Comparison of ENCODE assay signal across 9 mouse cellular contexts in the genomic region with DNA sequence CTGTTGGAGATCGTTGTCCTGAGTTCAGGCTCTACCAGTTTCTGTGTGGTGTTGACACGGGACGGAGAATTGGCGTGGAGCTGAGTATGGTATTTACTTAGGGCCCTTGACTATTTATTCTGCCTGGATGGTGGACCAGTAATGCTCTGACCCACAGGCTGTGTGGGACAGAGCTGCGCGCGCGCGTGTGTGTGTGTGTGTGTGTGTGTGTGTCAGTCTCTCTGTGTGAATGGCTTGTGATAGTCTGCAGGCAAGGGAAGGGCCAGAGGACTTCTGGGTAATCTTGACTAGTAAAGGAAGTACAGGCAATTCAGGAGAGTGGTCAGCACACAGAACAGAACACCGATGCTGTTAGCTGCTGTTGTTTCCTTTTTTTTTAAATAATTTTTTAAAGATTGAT. TPM values are rescaled to one million over a fixed set of nuclear protein-coding genes. Genes with fewer than 3 reads are reported as not detected.
DNase-seq lines count a peak whose midpoint lies in the region; ATAC-seq and TF ChIP-seq lines count a peak whose summit lies in the region.
"Had no signal": no experiment of that assay in that cellular context is flagged by ENCODE, and none has a peak within 500 bp of the region (broad histone marks: within the 10 kb centered on the region; RNA-seq: fewer than 3 reads in every experiment).

No protein-coding gene starts in this region.

- H3K4me2 ChIP-seq in heart, embryonic 12.5 days, result no peak overlapping the region
- peak overlapping the region; percentile 23; the same call in 1 of the 2 replicates for H3K4me2 ChIP-seq in lung, embryonic 16.5 days (ENCODE audit: low read depth, low read length)

- H3K27me3 ChIP-seq in heart, embryonic 12.5 days (replicated peaks), result no peaks in the 10 kb centered on the region
- no peaks in the 10 kb centered on the region for H3K27me3 ChIP-seq in lung, embryonic 16.5 days (ENCODE audit: control insufficient read depth, insufficient read depth, low read depth, low read length)

- no peak for DNase-seq in heart, postnatal 36 days
- no peak for DNase-seq in lung, postnatal 14 days
- DNase-seq in embryo, embryonic 10.5 days (ENCODE audit: low spot score), result no peak
- no peak for DNase-seq in left cerebral cortex, adult 8-10 months (ENCODE audit: low spot score in 2 of 2)
- DNase-seq: gastrocnemius, postnatal 25 days had no signal

- intact Hi-C loops in heart, postnatal 36 days (cut with DNase I), result no loop called here

- no peak overlapping the region for H3K4me3 ChIP-seq in heart, embryonic 12.5 days
- no peak overlapping the region for H3K4me3 ChIP-seq in lung, embryonic 16.5 days (ENCODE audit: low read length)
- peak overlapping the region; percentile 53 for H3K4me3 ChIP-seq in bone marrow macrophage, adult 2 months (ENCODE audit: insufficient read depth, low read length)
- H3K4me3 ChIP-seq in macrophage (ENCODE audit: inconsistent target), result peak overlapping the region; percentile 5; the same call in 1 of the 2 replicates

- H3K79me2 ChIP-seq in macrophage (ENCODE audit: inconsistent target), result peaks cover 98% of the 10 kb centered on the region

- 85% methylated on average over 10 of the region's 10 CpGs for WGBS in heart, embryonic 12.5 days
- WGBS in lung, embryonic 16.5 days, result 64% methylated on average over 10 of the region's 10 CpGs
- 81% methylated on average over 10 of the region's 10 CpGs for WGBS in macrophage (ENCODE audit: missing documents)

- H3K36me3 ChIP-seq in heart, embryonic 12.5 days, result peaks cover 12% of the 10 kb centered on the region
- peaks cover 11% of the 10 kb centered on the region for H3K36me3 ChIP-seq in lung, embryonic 16.5 days (ENCODE audit: control insufficient read depth, insufficient read depth, low read length)
- peaks cover 11% of the 10 kb centered on the region; the same call in 1 of the 2 replicates for H3K36me3 ChIP-seq in macrophage (ENCODE audit: inconsistent target)

- no peak overlapping the region for H3K9ac ChIP-seq in heart, embryonic 12.5 days
- no peak overlapping the region for H3K9ac ChIP-seq in lung, embryonic 16.5 days (ENCODE audit: low read length)

- H3K27ac ChIP-seq in heart, embryonic 12.5 days (ENCODE audit: poor library complexity, severe bottlenecking), result peak overlapping the region; percentile 53
- H3K27ac ChIP-seq in lung, embryonic 16.5 days (ENCODE audit: low read length), result peak overlapping the region; percentile 58
- peak overlapping the region; percentile 80 for H3K27ac ChIP-seq in bone marrow macrophage, adult 2 months (ENCODE audit: insufficient read depth, low read depth, low read length)
- H3K27ac ChIP-seq in macrophage, result peak overlapping the region; percentile 73

- H3K4me1 ChIP-seq in heart, embryonic 12.5 days (replicated peaks), result peaks cover 43% of the 10 kb centered on the region
- H3K4me1 ChIP-seq in lung, embryonic 16.5 days (replicated peaks; ENCODE audit: control insufficient read depth, insufficient read depth, low read length), result peaks cover 23% of the 10 kb centered on the region
- H3K4me1 ChIP-seq in bone marrow macrophage, adult 2 months (ENCODE audit: control insufficient read depth, insufficient read depth, low read length), result peaks cover 52% of the 10 kb centered on the region

- no peak for TF ChIP-seq POLR2A in bone marrow macrophage, adult 2 months (IDR thresholded peaks at IDR 0.05; ENCODE audit: borderline replicate concordance, low read depth, low read length)

- TF ChIP-seq CTCF in bone marrow macrophage, adult 2 months (IDR thresholded peaks at IDR 0.05; ENCODE audit: low read depth, low read length), result no peak

- no peaks in the 10 kb centered on the region; the same call in 1 of the 2 replicates for H3K9me3 ChIP-seq in heart, embryonic 12.5 days (replicated peaks)
- H3K9me3 ChIP-seq in lung, embryonic 16.5 days (ENCODE audit: control insufficient read depth, low read length), result no peaks in the 10 kb centered on the region

- no peak for ATAC-seq in heart, embryonic 12.5 days (ENCODE audit: insufficient number of reproducible peaks, low FRiP score)
- ATAC-seq in lung, embryonic 16.5 days (ENCODE audit: low read depth), result peak; percentile 21; the same call in 1 of the 2 replicates

RNA-seq across cellular contexts. Expression of gene Cmip, which starts 24.8 kb away (rescaled TPM):
- polyA plus RNA-seq in heart, embryonic 12.5 days (2016; fragmentation: Nextera tagmentation; extraction: Ambion mirVana), result 9.7 and 10.5 TPM in 2 replicates
- total RNA-seq in heart, postnatal 36 days (2021), result 10 to 100 TPM; 20.3 to 25.1 TPM
- polyA plus RNA-seq in lung, embryonic 16.5 days (2015; fragmentation: Nextera tagmentation; extraction: Ambion mirVana), result 11.3 and 13.0 TPM in 2 replicates
- 56.3 and 60.1 TPM in 2 replicates for polyA plus RNA-seq in bone marrow macrophage, adult 2 months (2012; ENCODE audit: insufficient read depth, insufficient read length, missing spikeins)
- 100 to 1,000 TPM in 23 of 26 experiments, 10 to 100 TPM in 3; 61.7 to 168 (median 115) TPM for total RNA-seq in macrophage (2018; cell fraction: chromatin; rRNA removed)
- total RNA-seq in macrophage (2018; cell fraction: cytosol; rRNA removed), result 10 to 100 TPM; 66.7 to 95.6 (median 83.4) TPM
- 10 to 100 TPM; 49.1 to 97.6 (median 85.9) TPM for total RNA-seq in macrophage (2018; cell fraction: nucleus; rRNA removed)
- 47.6 to 64.8 TPM (median 62.8 TPM) in 3 replicates for polyA plus RNA-seq in macrophage (2018)
- total RNA-seq in left cerebral cortex, adult 8-10 months (2022), result 100 to 1,000 TPM; 268 to 292 (median 275) TPM

Comparison
In these comparisons a context has a peak if more than half of its experiments do, and no peak if none do; other contexts are left out.
1. H3K4me3 ChIP-seq: peak in bone marrow macrophage, adult 2 months (single experiment) and macrophage (single experiment); none in heart, embryonic 12.5 days (single experiment) and lung, embryonic 16.5 days (single experiment).
2. Peak in every context shown above with its lines, with median percentiles within 50 percentile points of each other: H3K27ac ChIP-seq.